Comparison of ENCODE assay signal across 8 mouse cellular contexts in the genomic region with DNA sequence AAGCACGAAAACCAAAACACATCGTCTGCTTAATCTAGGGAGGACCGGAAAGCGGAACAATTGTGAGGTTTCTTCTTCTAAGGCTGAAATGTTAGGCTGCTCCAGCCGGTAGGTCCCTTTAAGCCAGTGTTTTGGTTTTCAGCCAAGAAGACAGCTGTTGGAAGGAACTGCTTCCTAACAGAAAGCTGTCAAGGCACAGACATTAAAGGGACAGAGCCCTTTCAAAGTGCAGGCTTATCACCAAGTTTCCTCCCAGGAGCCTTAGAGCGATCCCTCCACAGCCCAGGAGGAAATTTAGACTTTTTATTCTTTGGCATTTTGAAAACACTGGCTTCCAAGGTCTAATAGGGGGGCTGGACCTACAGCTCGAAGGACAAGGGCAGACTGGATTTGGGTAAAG. TPM values are rescaled to one million over a fixed set of nuclear protein-coding genes. Genes with fewer than 3 reads are reported as not detected.
A peak's percentile ranks its signal among the peaks of the same experiment; 100 is the strongest.
DNase-seq lines count a peak whose midpoint lies in the region; ATAC-seq and TF ChIP-seq lines count a peak whose summit lies in the region.

No protein-coding gene starts in this region.

- H3K4me3 ChIP-seq in forebrain, embryonic 10.5 days: peak overlapping the region; percentile 82
- H3K4me3 ChIP-seq in heart, embryonic 13.5 days: peak overlapping the region; percentile 78
- peak overlapping the region; percentile 81 for H3K4me3 ChIP-seq in kidney, postnatal 0 days (replicated peaks; ENCODE audit: low read depth, low read length)
- peak overlapping the region; percentile 66 for H3K4me3 ChIP-seq in liver, embryonic 13.5 days (replicated peaks)
- peak overlapping the region; percentile 84 for H3K4me3 ChIP-seq in neural tube, embryonic 13.5 days

- 8% methylated on average over 7 of the region's 7 CpGs for WGBS in forebrain, embryonic 10.5 days
- WGBS in heart, embryonic 13.5 days: 4% methylated on average over 7 of the region's 7 CpGs
- WGBS in kidney, postnatal 0 days: under 1% methylated on average over 7 of the region's 7 CpGs
- WGBS in liver, embryonic 13.5 days (ENCODE audit: insufficient replicate concordance): 12% methylated on average over 7 of the region's 7 CpGs
- WGBS in neural tube, embryonic 13.5 days: 0% methylated on average over 7 of the region's 7 CpGs

- peak overlapping the region; percentile 98 for H3K27ac ChIP-seq in forebrain, embryonic 10.5 days
- peak overlapping the region; percentile 87 for H3K27ac ChIP-seq in heart, embryonic 13.5 days (replicated peaks)
- peak overlapping the region; percentile 84 for H3K27ac ChIP-seq in kidney, postnatal 0 days
- no peak overlapping the region for H3K27ac ChIP-seq in liver, embryonic 13.5 days
- peak overlapping the region; percentile 98 for H3K27ac ChIP-seq in neural tube, embryonic 13.5 days (replicated peaks)

- peak overlapping the region; percentile 94 for H3K9ac ChIP-seq in heart, embryonic 13.5 days
- peak overlapping the region; percentile 83 for H3K9ac ChIP-seq in kidney, postnatal 0 days (ENCODE audit: low read depth, low read length)
- 0 out of 2 replicates have a peak overlapping the region, but pooled peaks have one; percentile 22 for H3K9ac ChIP-seq in liver, embryonic 13.5 days
- H3K9ac ChIP-seq in neural tube, embryonic 13.5 days: peak overlapping the region; percentile 97

- H3K4me2 ChIP-seq in heart, embryonic 13.5 days: peak overlapping the region; percentile 86
- peak overlapping the region; percentile 88 for H3K4me2 ChIP-seq in kidney, postnatal 0 days (ENCODE audit: low read length)
- H3K4me2 ChIP-seq in liver, embryonic 13.5 days: peak overlapping the region; percentile 81
- H3K4me2 ChIP-seq in neural tube, embryonic 13.5 days: peak overlapping the region; percentile 96

- no peak for TF ChIP-seq CTCF in kidney, postnatal 0 days (IDR thresholded peaks at IDR 0.05; ENCODE audit: low read depth)

- no peak for ATAC-seq in heart, embryonic 13.5 days (ENCODE audit: extremely low read depth, insufficient number of reproducible peaks, low FRiP score, low TSS enrichment)
- no peak for ATAC-seq in kidney, postnatal 0 days (replicated peaks; ENCODE audit: low FRiP score, low read depth)
- ATAC-seq in liver, embryonic 13.5 days (ENCODE audit: low read depth): no peak
- no peak for ATAC-seq in neural tube, embryonic 13.5 days (ENCODE audit: low read depth)

- peaks cover 64% of the 10 kb centered on the region for H3K36me3 ChIP-seq in forebrain, embryonic 10.5 days (replicated peaks)
- H3K36me3 ChIP-seq in heart, embryonic 13.5 days: peaks cover 33% of the 10 kb centered on the region
- H3K36me3 ChIP-seq in kidney, postnatal 0 days (ENCODE audit: insufficient read depth, low read length): peaks cover 11% of the 10 kb centered on the region; the same call in 1 of the 2 replicates
- H3K36me3 ChIP-seq in liver, embryonic 13.5 days: peaks cover 10% of the 10 kb centered on the region; the same call in 1 of the 2 replicates
- peaks cover 26% of the 10 kb centered on the region for H3K36me3 ChIP-seq in neural tube, embryonic 13.5 days

- DNase-seq in urinary bladder, postnatal 36 days (ENCODE audit: low spot score in 2 of 2): peak; percentile 5 to 12
- no peak for DNase-seq in urinary bladder, adult 18-20 months (ENCODE audit: low spot score in 2 of 2)
- DNase-seq in forebrain, embryonic 10.5 days (ENCODE audit: extremely low spot score, low spot score): no peak
- peak; percentile 94 for DNase-seq in kidney, postnatal 0 days (ENCODE audit: low spot score)
- DNase-seq in liver, embryonic 13.5 days: no peak
- DNase-seq in spleen, postnatal 10 days (ENCODE audit: low spot score in 2 of 2): no peak

- H3K27me3 ChIP-seq in forebrain, embryonic 10.5 days (ENCODE audit: poor library complexity, severe bottlenecking): peaks cover 5% of the 10 kb centered on the region
- H3K27me3 ChIP-seq in heart, embryonic 13.5 days (replicated peaks): no peaks in the 10 kb centered on the region; the same call in 1 of the 2 replicates
- H3K27me3 ChIP-seq in kidney, postnatal 0 days (ENCODE audit: insufficient read depth, low read length): no peaks in the 10 kb centered on the region
- peaks cover 65% of the 10 kb centered on the region for H3K27me3 ChIP-seq in liver, embryonic 13.5 days
- H3K27me3 ChIP-seq in neural tube, embryonic 13.5 days: no peaks in the 10 kb centered on the region

- peaks cover 51% of the 10 kb centered on the region for H3K4me1 ChIP-seq in forebrain, embryonic 10.5 days
- peaks cover 37% of the 10 kb centered on the region for H3K4me1 ChIP-seq in heart, embryonic 13.5 days
- 0 out of 2 replicates have a peak, but pooled peaks cover 3% of the 10 kb centered on the region for H3K4me1 ChIP-seq in kidney, postnatal 0 days (replicated peaks; ENCODE audit: insufficient read depth, low read length)
- peaks cover 27% of the 10 kb centered on the region for H3K4me1 ChIP-seq in liver, embryonic 13.5 days (replicated peaks)
- peaks cover 33% of the 10 kb centered on the region for H3K4me1 ChIP-seq in neural tube, embryonic 13.5 days (replicated peaks)

- H3K9me3 ChIP-seq in forebrain, embryonic 10.5 days: no peaks in the 10 kb centered on the region
- H3K9me3 ChIP-seq in heart, embryonic 13.5 days: no peaks in the 10 kb centered on the region
- H3K9me3 ChIP-seq in kidney, postnatal 0 days (replicated peaks; ENCODE audit: low read length): no peaks in the 10 kb centered on the region
- no peaks in the 10 kb centered on the region for H3K9me3 ChIP-seq in liver, embryonic 13.5 days (replicated peaks)
- H3K9me3 ChIP-seq in neural tube, embryonic 13.5 days: no peaks in the 10 kb centered on the region

RNA-seq across cellular contexts. Expression of a gene that starts 3.4 kb away (rescaled TPM):
- polyA plus RNA-seq in forebrain, embryonic 10.5 days (2016; fragmentation: Nextera tagmentation; extraction: Ambion mirVana): 136 and 164 TPM in 2 replicates
- polyA plus RNA-seq in heart, embryonic 13.5 days (2015; fragmentation: Nextera tagmentation; extraction: Ambion mirVana): 45.4 and 52.2 TPM in 2 replicates
- polyA plus RNA-seq in kidney, postnatal 0 days (2015; fragmentation: Nextera tagmentation; extraction: Ambion mirVana): 76.7 and 86.9 TPM in 2 replicates
- polyA plus RNA-seq in liver, embryonic 13.5 days (2015; fragmentation: Nextera tagmentation; extraction: Ambion mirVana): 7.5 and 7.7 TPM in 2 replicates
- 60.3 and 63.4 TPM in 2 replicates for polyA plus RNA-seq in neural tube, embryonic 13.5 days (2015; fragmentation: Nextera tagmentation; extraction: Ambion mirVana)

Comparison
In these comparisons a context has a peak if more than half of its experiments do, and no peak if none do; other contexts are left out.
1. DNase-seq: peak in urinary bladder, postnatal 36 days (2 of 2) and kidney, postnatal 0 days (single experiment); none in urinary bladder, adult 18-20 months (0 of 2), forebrain, embryonic 10.5 days (single experiment), liver, embryonic 13.5 days (single experiment) and spleen, postnatal 10 days (0 of 2).
2. H3K9ac ChIP-seq: peak in every context shown above with its lines; median percentile 97 in neural tube, embryonic 13.5 days; 94 in heart, embryonic 13.5 days; 83 in kidney, postnatal 0 days; 22 in liver, embryonic 13.5 days.
3. Peak in every context shown above with its lines, with median percentiles within 50 percentile points of each other: H3K4me3 ChIP-seq and H3K4me2 ChIP-seq.